Mouse (Mus musculus) layer of hippocampus, adult 6 months (tissue): Measurements from ENCODE around the gene Rsbn1. TPM values are rescaled to one million over a fixed set of nuclear protein-coding genes. Genes with fewer than 3 reads are reported as not detected.

Experiments
- long read RNA-seq, 2 experiments: library from polyadenylated mRNA; unstranded; transcript quantifications; one replicate each; pipeline ENCODE4 v2.0.0; 2019 to 2020
- polyA plus RNA-seq: library from polyadenylated mRNA; unstranded; fragments of <200 nt; fragmentation: Nextera tagmentation; gene quantifications from 2 replicates; pipeline ENCODE4 v1.2.3, GENCODE M21; 2021

The Rsbn1 gene
- 6.0 TPM in 2 replicates for polyA plus RNA-seq
- long read RNA-seq, experiment 1, partial matches to known transcripts = 22 of 24 reads
- long read RNA-seq, experiment 1, other reads (novel, unspliced or antisense) = 2 of 24 reads
- long read RNA-seq, experiment 2, full-length matches to known transcripts = 13 of 19 reads
- long read RNA-seq, experiment 2, partial matches to known transcripts = 3 of 19 reads
- long read RNA-seq, experiment 2, other reads (novel, unspliced or antisense) = 3 of 19 reads

DNA sequence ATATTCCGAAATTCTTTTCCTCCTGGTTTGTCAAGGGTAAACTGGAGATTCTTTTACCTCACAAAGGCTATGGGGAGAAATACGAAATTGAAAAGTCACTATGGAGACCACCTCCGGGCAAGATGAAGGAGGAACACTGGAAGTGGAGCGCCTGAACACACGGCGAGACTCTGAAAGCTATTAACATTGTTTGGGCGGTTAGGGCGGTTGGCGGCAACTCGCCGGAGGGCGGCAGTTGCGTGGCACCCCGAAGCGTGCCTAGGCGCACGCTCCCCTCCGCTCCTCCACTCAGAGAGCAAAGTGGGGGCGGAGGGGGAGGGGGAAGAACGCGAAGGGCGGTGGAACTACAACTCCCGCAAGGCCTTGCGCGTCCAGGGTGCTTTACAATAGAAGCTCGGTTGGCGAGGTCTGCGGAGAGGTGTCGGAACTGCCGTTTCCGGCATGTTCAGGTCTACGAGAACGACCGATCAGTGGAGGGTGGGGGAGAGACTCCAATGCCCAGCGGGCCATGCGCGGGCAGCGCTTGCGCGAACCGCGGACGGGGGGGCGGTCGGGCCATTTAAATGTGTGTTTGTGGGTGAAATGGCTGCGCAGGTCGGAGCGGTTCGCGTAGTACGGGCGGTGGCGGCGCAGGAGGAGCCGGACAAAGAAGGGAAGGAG, at the start of gene Rsbn1:
Rsbn1 (plus strand) TSS at position 111 of the 660 bp plus-strand sequence.

DNA sequence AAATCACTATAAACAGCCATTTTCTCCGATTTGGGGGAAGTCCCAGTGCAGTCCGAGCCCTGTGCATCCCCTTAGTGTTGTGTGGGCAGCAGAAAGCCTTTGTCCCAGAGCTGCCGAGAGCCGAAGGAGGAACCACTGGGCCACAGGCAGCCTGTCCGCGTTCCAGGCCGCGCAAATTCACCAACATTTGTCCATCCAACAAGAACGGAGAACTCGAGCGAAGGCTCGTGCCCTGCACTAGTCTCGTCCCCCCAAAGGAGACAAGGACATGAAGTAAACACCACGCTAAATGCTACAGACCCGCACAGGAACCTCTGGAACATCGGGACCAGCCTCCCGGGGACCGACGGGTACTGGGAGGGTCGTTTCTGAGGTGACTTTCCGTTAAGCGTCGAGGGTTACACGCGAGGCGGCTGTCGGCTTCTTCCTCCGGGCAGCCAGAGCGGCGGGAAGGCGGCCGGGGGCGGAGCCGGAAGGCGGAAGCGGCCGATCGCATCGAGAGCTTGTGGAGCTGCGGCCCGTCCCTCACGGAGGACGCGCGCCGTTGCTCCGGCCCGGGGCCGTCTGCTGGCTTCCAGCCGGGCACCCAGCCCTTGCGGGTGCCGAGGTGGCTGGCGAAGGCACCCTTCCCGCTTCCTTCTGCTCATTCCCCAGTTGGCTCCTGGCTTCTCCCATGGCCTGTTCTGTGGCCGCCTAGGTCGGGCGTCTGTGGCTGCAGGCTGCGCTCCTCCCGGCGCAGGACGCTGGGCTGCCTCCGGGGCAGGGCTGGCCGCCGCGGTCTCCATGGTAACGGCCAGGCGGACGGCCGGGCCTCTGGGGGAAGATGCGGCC, 54.2 kb downstream of the Rsbn1 start, which contains the start of gene Phtf1:
Phtf1 (plus strand) TSS at position 250 of the 831 bp plus-strand sequence.

Other genes with a start within 250 kb of the Rsbn1 start
- 11.0 and 11.8 TPM in 2 replicates for gene Olfml3, start 176.1 kb upstream of the Rsbn1 start, polyA plus RNA-seq
- not detected in 2 replicates for gene Gm10964, start 174.8 kb upstream of the Rsbn1 start, polyA plus RNA-seq
- gene Hipk1, start 122.6 kb upstream of the Rsbn1 start, polyA plus RNA-seq = 12.0 and 15.8 TPM in 2 replicates
- 3.6 and 5.9 TPM in 2 replicates for gene Dclre1b, start 104.7 kb upstream of the Rsbn1 start, polyA plus RNA-seq
- gene Ap4b1, start 104.6 kb upstream of the Rsbn1 start, polyA plus RNA-seq = 11.1 and 12.2 TPM in 2 replicates
- 0.08 TPM in 1 of 2 replicates, not detected in the other for gene Gm43064, start 104.5 kb upstream of the Rsbn1 start, polyA plus RNA-seq
- gene Bcl2l15, start 81.5 kb upstream of the Rsbn1 start, polyA plus RNA-seq = 0.29 and 0.48 TPM in 2 replicates
- 0.29 and 0.59 TPM in 2 replicates for gene Ptpn22, start 54.3 kb upstream of the Rsbn1 start, polyA plus RNA-seq
- gene Phtf1, start 54.0 kb downstream of the Rsbn1 start, polyA plus RNA-seq = 4.8 and 5.4 TPM in 2 replicates